13 mouse cellular contexts compared by ENCODE assay signal in genomic region chr11:22844754-22845718, GRCm38 (mm10). TPM values are rescaled to one million over a fixed set of nuclear protein-coding genes. Genes with fewer than 3 reads are reported as not detected.
DNase-seq lines count a peak whose midpoint lies in the region; ATAC-seq lines count a peak whose summit lies in the region.
"Had no signal": no experiment of that assay in that cellular context is flagged by ENCODE, and none has a peak within 500 bp of the region (broad histone marks: within the 10 kb centered on the region; RNA-seq: fewer than 3 reads in every experiment).

No protein-coding gene starts in this region.

- H3K27ac ChIP-seq in forebrain, embryonic 11.5 days (ENCODE audit: low read depth, low read length) = no peak overlapping the region
- H3K27ac ChIP-seq: forebrain, embryonic 12.5 days; kidney, embryonic 15.5 days; midbrain, embryonic 10.5 days had no signal

- no peaks in the 10 kb centered on the region for H3K9me3 ChIP-seq in megakaryocyte, embryonic 14.5 days
- H3K9me3 ChIP-seq in forebrain, embryonic 11.5 days (ENCODE audit: control insufficient read depth, low read length) = no peaks in the 10 kb centered on the region
- H3K9me3 ChIP-seq: forebrain, embryonic 12.5 days; kidney, embryonic 15.5 days; midbrain, embryonic 10.5 days had no signal

- H3K4me1 ChIP-seq in megakaryocyte, embryonic 14.5 days = peaks cover 98% of the 10 kb centered on the region
- no peaks in the 10 kb centered on the region for H3K4me1 ChIP-seq in forebrain, embryonic 11.5 days (replicated peaks; ENCODE audit: control insufficient read depth, insufficient read depth, low read length)
- H3K4me1 ChIP-seq: forebrain, embryonic 12.5 days had no signal

- H3K4me2 ChIP-seq in forebrain, embryonic 11.5 days (ENCODE audit: low read depth, low read length, severe bottlenecking) = no peak overlapping the region
- H3K4me2 ChIP-seq: forebrain, embryonic 12.5 days; heart, embryonic 11.5 days; kidney, embryonic 15.5 days had no signal

- no peak overlapping the region for H3K9ac ChIP-seq in forebrain, embryonic 11.5 days (ENCODE audit: low read length)
- H3K9ac ChIP-seq: forebrain, embryonic 12.5 days; kidney, embryonic 15.5 days had no signal

- H3K36me3 ChIP-seq in megakaryocyte, embryonic 14.5 days (replicated peaks; ENCODE audit: low read length) = peaks cover 44% of the 10 kb centered on the region
- no peaks in the 10 kb centered on the region for H3K36me3 ChIP-seq in forebrain, embryonic 11.5 days (ENCODE audit: control insufficient read depth, insufficient read depth, low read length)
- H3K36me3 ChIP-seq: forebrain, embryonic 12.5 days; kidney, embryonic 15.5 days; midbrain, embryonic 10.5 days had no signal

- H3K4me3 ChIP-seq in megakaryocyte, embryonic 14.5 days (replicated peaks) = peak overlapping the region; percentile 69
- no peak overlapping the region for H3K4me3 ChIP-seq in forebrain, embryonic 11.5 days (ENCODE audit: low read depth, low read length)
- H3K4me3 ChIP-seq: forebrain, embryonic 12.5 days; kidney, embryonic 15.5 days; midbrain, embryonic 10.5 days had no signal

- DNase-seq in frontal cortex, adult 2 months (ENCODE audit: extremely low spot score in 1 of 2, low spot score in 1 of 2) = peak; percentile 36 to 59
- DNase-seq in frontal cortex, postnatal 14 days (ENCODE audit: low spot score in 2 of 2) = no peak
- peak; percentile 73 for DNase-seq in brain, adult 2 months (ENCODE audit: low read depth, low spot score)
- peak; percentile 37 to 59 for DNase-seq in natural killer cell, adult 2 months (ENCODE audit: low spot score in 2 of 2)
- DNase-seq in forebrain, embryonic 11.5 days (ENCODE audit: low spot score) = no peak
- DNase-seq in cerebellum, adult 8-10 months = no peak
- DNase-seq: adrenal gland, adult 8-10 months had no signal

- WGBS in forebrain, embryonic 11.5 days = 87% methylated on average over 4 of the region's 4 CpGs

- no peaks in the 10 kb centered on the region for H3K27me3 ChIP-seq in megakaryocyte, embryonic 14.5 days (replicated peaks)
- H3K27me3 ChIP-seq in forebrain, embryonic 11.5 days (ENCODE audit: control insufficient read depth, insufficient read depth, low read length) = no peaks in the 10 kb centered on the region
- H3K27me3 ChIP-seq: forebrain, embryonic 12.5 days; kidney, embryonic 15.5 days had no signal

- ATAC-seq in megakaryocyte, adult 5-6 weeks (ENCODE audit: poor library complexity, severe bottlenecking) = no peak
- ATAC-seq in forebrain, embryonic 11.5 days (replicated peaks; ENCODE audit: low FRiP score) = no peak

RNA-seq across cellular contexts. Expression of gene B3gnt2, which starts 15.7 kb away (rescaled TPM):
- 9.7 and 11.2 TPM in 2 replicates for polyA plus RNA-seq in frontal cortex, adult 2 months (2012; rRNA removed)
- polyA plus RNA-seq in megakaryocyte, embryonic 14.5 days (2012; ENCODE audit: insufficient read depth, low replicate concordance) = 6.1 TPM in 1 of 2 replicates, not detected in the other
- 8.3 and 13.0 TPM in 2 replicates for total RNA-seq in megakaryocyte, adult 5-6 weeks (2015)
- 20.8 and 28.9 TPM in 2 replicates for total RNA-seq in megakaryocyte, adult 5-6 weeks (2017)
- 2.4 and 2.8 TPM in 2 replicates for polyA plus RNA-seq in forebrain, embryonic 11.5 days (2014; fragmentation: Nextera tagmentation; extraction: Ambion mirVana)

Comparison
In these comparisons a context has a peak if more than half of its experiments do, and no peak if none do; other contexts are left out.
1. DNase-seq: peak in frontal cortex, adult 2 months (2 of 2), brain, adult 2 months (single experiment) and natural killer cell, adult 2 months (2 of 2); none in frontal cortex, postnatal 14 days (0 of 2), forebrain, embryonic 11.5 days (single experiment) and cerebellum, adult 8-10 months (single experiment).